Mouse (Mus musculus) limb, embryonic 11.5 days (tissue): ENCODE results near the gene Slc9a8. TPM values are rescaled to one million over a fixed set of nuclear protein-coding genes. Genes with fewer than 3 reads are reported as not detected.

ENCODE experiments used
- ATAC-seq: fragments of 200-750 bp; cut with Nextera tagmentation; 2 replicates; pipeline ENCODE4 v1.8.0; 2017; ENCODE audit warnings: low read depth; ENCODE audit not compliant: insufficient number of reproducible peaks, low FRiP score, low TSS enrichment
- DNase-seq: peaks from one replicate; pipeline ENCODE4 v3.0.0-alpha.2; 2015; ENCODE audit warnings: low spot score
- H3K27ac ChIP-seq: fragments of 300-500 bp; sonication (generic); replicated peaks from 2 replicates; pipeline ENCODE4 v1.5.1; 2014; ENCODE audit warnings: low read depth, mild to moderate bottlenecking, low read length
- H3K27me3 ChIP-seq: fragments of 300-500 bp; sonication (generic); 2 replicates; pipeline ENCODE4 v1.6.1; 2014; ENCODE audit warnings: mild to moderate bottlenecking, low read length, mixed read lengths; ENCODE audit not compliant: control insufficient read depth, insufficient read depth
- H3K36me3 ChIP-seq: fragments of 300-500 bp; sonication (generic); 2 replicates; pipeline ENCODE4 v1.6.1; 2014; ENCODE audit warnings: mild to moderate bottlenecking, low read length, moderate library complexity, mixed read lengths; ENCODE audit not compliant: control insufficient read depth, insufficient read depth
- H3K4me1 ChIP-seq: fragments of 300-500 bp; sonication (generic); 2 replicates; pipeline ENCODE4 v1.6.1; 2014; ENCODE audit warnings: low read length, mixed read lengths; ENCODE audit not compliant: control insufficient read depth, insufficient read depth
- H3K4me2 ChIP-seq: fragments of 300-500 bp; sonication (generic); 2 replicates; pipeline ENCODE4 v1.6.1; 2014; ENCODE audit warnings: low read depth, mild to moderate bottlenecking, moderate library complexity; ENCODE audit not compliant: severe bottlenecking
- H3K4me3 ChIP-seq: fragments of 300-500 bp; sonication (generic); 2 replicates; pipeline ENCODE4 v1.5.1; 2014; ENCODE audit warnings: low read depth, low read length
- H3K9ac ChIP-seq: fragments of 300-500 bp; sonication (generic); 2 replicates; pipeline ENCODE4 v1.6.1; 2014; ENCODE audit warnings: mild to moderate bottlenecking, low read length
- H3K9me3 ChIP-seq: fragments of 300-500 bp; sonication (generic); 2 replicates; pipeline ENCODE4 v1.6.1; 2016; ENCODE audit warnings: low read length; ENCODE audit not compliant: control insufficient read depth
- WGBS: fragments of 180-500 bp; shearing (Covaris S2); extraction: QIAGEN DNeasy Blood & Tissue Kit; methylation state at CpG from one replicate; pipeline ENCODE4 v1.1.7; 2014; 5-methylcytosine and 5-hydroxymethylcytosine counted together
- polyA plus RNA-seq: library from polyadenylated mRNA; unstranded; fragments of >200 nt; fragmentation: Nextera tagmentation; extraction: Ambion mirVana; gene quantifications from 2 replicates; pipeline ENCODE4 v1.2.1, GENCODE M21; 2014

Gene Slc9a8
- polyA plus RNA-seq, 1 experiment from 2014 or later = 21.4 TPM

GRCm38 (mm10) chr2:167399646-167400045, 21.9 kb upstream of the Slc9a8 start:
- ATAC-seq = no peak
- DNase-seq = no peak
- H3K4me2 ChIP-seq = no peak overlapping the region
- no peak overlapping the region for H3K9ac ChIP-seq
- no peak overlapping the region for H3K4me3 ChIP-seq
- 91% methylated on average over 7 of the region's 7 CpGs for WGBS
- H3K27me3 ChIP-seq = no peaks in the 10 kb centered on the region
- H3K9me3 ChIP-seq = no peaks in the 10 kb centered on the region
- no peaks in the 10 kb centered on the region for H3K4me1 ChIP-seq
- H3K36me3 ChIP-seq = no peaks in the 10 kb centered on the region
- H3K27ac ChIP-seq = no peak overlapping the region

- H3K9ac ChIP-seq = no peak overlapping the region
- no peak overlapping the region for H3K4me3 ChIP-seq
- WGBS = 78% methylated on average over 7 of the region's 7 CpGs
Observed at GRCm38 (mm10) chr2:167403085-167403484, 18.4 kb upstream of the Slc9a8 start.

GRCm38 (mm10) chr2:167405101-167405880, 16.2 kb upstream of the Slc9a8 start:
- no peaks in the 10 kb centered on the region for H3K27me3 ChIP-seq
- no peak overlapping the region for H3K27ac ChIP-seq
- H3K4me2 ChIP-seq = no peak overlapping the region
- no peak for DNase-seq
- no peak for ATAC-seq
- no peaks in the 10 kb centered on the region for H3K9me3 ChIP-seq
- WGBS = 81% methylated on average over 20 of the region's 20 CpGs
- H3K9ac ChIP-seq = no peak overlapping the region
- no peak overlapping the region for H3K4me3 ChIP-seq
- no peaks in the 10 kb centered on the region for H3K36me3 ChIP-seq
- no peaks in the 10 kb centered on the region for H3K4me1 ChIP-seq

More at GRCm38 (mm10) chr2:167403085-167403484, 18.4 kb upstream of the Slc9a8 start:
- no peaks in the 10 kb centered on the region for H3K4me1 ChIP-seq
- no peak overlapping the region for H3K4me2 ChIP-seq
- H3K36me3 ChIP-seq = no peaks in the 10 kb centered on the region
- DNase-seq (no peak), ATAC-seq (no peak)
- no peaks in the 10 kb centered on the region for H3K27me3 ChIP-seq
- no peak overlapping the region for H3K27ac ChIP-seq
- H3K9me3 ChIP-seq = no peaks in the 10 kb centered on the region

DNA sequence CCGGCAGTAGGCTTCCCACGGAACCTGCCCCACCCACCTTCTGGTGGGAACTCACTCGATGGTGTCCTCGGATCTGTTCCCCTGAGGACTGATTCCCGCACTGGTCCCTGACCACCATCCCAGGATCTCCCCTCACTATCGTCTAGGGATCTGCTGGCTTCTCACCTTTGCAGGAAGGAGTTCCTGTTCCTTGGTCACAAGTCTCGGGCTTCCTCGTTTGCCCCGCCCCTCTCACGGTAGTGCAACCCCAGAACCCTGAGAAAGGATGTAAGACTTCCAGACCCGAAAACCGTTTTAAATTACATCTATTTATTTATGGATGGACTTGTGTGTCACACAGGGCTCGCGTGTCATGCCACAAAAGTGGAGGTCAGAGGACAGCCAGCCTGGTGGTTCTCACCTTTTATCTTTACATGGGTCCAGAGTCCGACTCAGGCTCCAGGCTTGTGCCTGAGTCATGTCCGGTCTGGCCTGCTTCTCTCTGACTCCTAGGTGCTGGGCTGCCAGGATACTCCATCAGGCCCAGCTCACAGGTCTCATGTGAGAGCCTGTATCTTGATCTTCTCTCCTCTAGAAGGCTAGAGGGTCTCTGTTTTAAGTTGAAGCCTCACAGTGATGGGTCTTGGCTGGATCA, 14.1 kb upstream of the Slc9a8 start:
- no peaks in the 10 kb centered on the region for H3K4me1 ChIP-seq
- 94% methylated on average over 16 of the region's 16 CpGs for WGBS
- H3K27me3 ChIP-seq = no peaks in the 10 kb centered on the region
- no peak overlapping the region for H3K4me3 ChIP-seq
- H3K4me2 ChIP-seq = no peak overlapping the region
- no peak overlapping the region for H3K9ac ChIP-seq
- H3K27ac ChIP-seq = no peak overlapping the region
- no peaks in the 10 kb centered on the region for H3K36me3 ChIP-seq
- no peaks in the 10 kb centered on the region for H3K9me3 ChIP-seq
- ATAC-seq (no peak), DNase-seq (no peak)

DNA sequence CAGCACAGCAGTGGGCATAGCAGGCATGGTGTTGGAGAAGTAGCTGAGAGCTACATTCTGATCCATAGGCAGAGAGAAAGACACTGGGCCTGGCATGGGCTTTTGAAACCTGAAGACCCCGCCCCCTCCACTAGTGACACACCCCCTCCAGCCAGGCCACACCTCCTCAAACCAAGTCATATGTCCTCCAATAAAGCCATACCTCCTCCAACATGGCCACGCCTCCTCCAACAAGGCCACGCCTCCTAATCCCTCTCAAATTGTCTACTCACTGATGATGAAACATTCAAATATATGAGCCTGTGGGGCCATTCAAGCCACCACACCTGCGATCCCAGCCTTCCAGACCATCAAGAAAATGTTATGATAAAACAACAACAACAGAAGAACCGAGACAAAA, 7.1 kb upstream of the Slc9a8 start:
- no peaks in the 10 kb centered on the region for H3K9me3 ChIP-seq
- H3K27ac ChIP-seq = no peak overlapping the region
- no peak overlapping the region for H3K4me3 ChIP-seq
- no peak overlapping the region for H3K4me2 ChIP-seq
- no peaks in the 10 kb centered on the region for H3K36me3 ChIP-seq
- no peak overlapping the region for H3K9ac ChIP-seq
- WGBS = 94% methylated on average over 5 of the region's 5 CpGs
- ATAC-seq (no peak), DNase-seq (no peak)
- H3K4me1 ChIP-seq = no peaks in the 10 kb centered on the region
- no peaks in the 10 kb centered on the region for H3K27me3 ChIP-seq

GRCm38 (mm10) chr2:167415970-167416563, 5.4 kb upstream of the Slc9a8 start:
- Histone ChIP-seq H3K27ac (no peak overlapping the region), H3K4me1 (peaks cover 6% of the 10 kb centered on the region), H3K27me3 (no peaks in the 10 kb centered on the region), H3K4me2 (no peak overlapping the region), H3K9ac (no peak overlapping the region), H3K9me3 (no peaks in the 10 kb centered on the region), H3K4me3 (no peak overlapping the region), H3K36me3 (no peaks in the 10 kb centered on the region)
- no peak for ATAC-seq
- DNase-seq = no peak
- WGBS = 67% methylated on average over 9 of the region's 9 CpGs

DNA sequence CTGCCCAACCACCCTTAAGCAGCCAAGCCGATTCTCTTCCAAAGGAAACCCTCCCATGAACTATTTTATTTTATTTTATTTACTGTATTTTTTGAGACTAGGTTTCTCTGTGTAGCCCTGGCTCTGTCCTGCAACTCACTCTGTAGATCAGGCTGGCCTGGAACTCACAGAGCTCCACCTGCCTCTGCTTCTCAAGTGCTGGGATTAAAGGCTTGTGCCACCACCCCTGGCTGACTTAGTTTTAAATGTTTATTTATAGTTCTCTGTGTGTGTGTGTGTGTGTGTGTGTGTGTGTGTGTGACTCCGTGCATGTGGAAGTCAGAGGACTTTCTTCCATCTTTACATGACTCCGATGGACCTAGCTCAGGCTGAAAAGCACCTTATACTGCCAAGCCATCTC, 4.5 kb upstream of the Slc9a8 start:
- Histone ChIP-seq H3K36me3 (no peaks in the 10 kb centered on the region), H3K4me2 (no peak overlapping the region), H3K4me1 (peaks cover 6% of the 10 kb centered on the region), H3K27me3 (no peaks in the 10 kb centered on the region), H3K27ac (no peak overlapping the region), H3K9me3 (no peaks in the 10 kb centered on the region), H3K9ac (no peak overlapping the region), H3K4me3 (no peak overlapping the region)
- ATAC-seq (no peak), DNase-seq (no peak)
- 83% methylated on average over 3 of the region's 3 CpGs for WGBS

DNA sequence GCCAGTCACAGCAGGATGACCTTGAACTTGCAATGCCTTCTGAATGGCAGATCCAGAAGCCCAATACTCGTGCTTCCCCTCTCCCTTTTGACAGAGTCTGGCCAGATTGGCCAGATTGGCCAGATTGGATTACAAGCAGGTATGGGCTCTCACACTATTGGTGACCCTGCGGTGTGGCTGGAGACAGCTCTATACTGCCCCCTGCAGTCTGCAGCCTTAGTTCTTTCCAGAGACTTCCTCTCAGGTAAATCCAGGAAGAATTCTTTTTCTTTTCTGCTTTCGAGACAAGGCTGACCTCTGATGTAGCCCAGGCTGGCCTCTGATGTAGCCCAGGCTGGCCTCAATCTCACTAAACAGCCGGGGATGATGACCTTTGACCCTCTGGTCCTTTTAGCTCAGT, 3.8 kb upstream of the Slc9a8 start:
- DNase-seq (peak; percentile 78), ATAC-seq (no peak)
- Histone ChIP-seq H3K27me3 (no peaks in the 10 kb centered on the region), H3K27ac (no peak overlapping the region), H3K4me1 (peaks cover 11% of the 10 kb centered on the region), H3K9ac (no peak overlapping the region), H3K4me3 (no peak overlapping the region), H3K36me3 (no peaks in the 10 kb centered on the region), H3K4me2 (no peak overlapping the region), H3K9me3 (no peaks in the 10 kb centered on the region)
- WGBS = 48% methylated on average over 4 of the region's 4 CpGs
